Mouse (Mus musculus): ENCODE measurements around the gene Tssc4. TPM values are rescaled to one million over a fixed set of nuclear protein-coding genes. Genes with fewer than 3 reads are reported as not detected.
A peak's percentile ranks its signal among the peaks of the same experiment; 100 is the strongest.

Gene Tssc4
- total RNA-seq, 1 experiment = 51.0 TPM

DNA sequence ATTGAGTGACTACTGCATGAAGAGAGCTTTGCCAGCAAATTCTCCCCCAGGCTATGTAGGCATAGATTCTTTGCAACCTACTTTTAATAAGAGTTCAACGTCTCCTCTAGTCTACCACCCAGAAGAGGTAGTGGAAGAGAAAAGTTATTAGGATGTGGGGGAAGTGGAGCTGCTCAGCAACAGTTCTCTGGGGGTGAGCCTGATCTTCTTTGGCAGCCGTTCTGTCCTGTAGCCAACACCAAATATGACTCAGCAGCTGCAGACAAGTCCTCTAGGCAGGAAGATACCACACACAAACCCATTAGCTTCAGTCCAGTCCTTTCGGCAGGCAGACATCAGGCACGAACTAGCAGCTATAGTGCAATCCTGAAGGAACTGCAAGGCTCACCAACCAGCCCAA is 31.7 kb downstream of the Tssc4 start:
- Histone ChIP-seq H3K9me3 (ENCODE audit: control insufficient read depth, insufficient read depth, low read depth, low read length) (no peaks in the 10 kb centered on the region), H3K27ac (ENCODE audit: insufficient read depth, low read depth, low read length, poor library complexity, severe bottlenecking) (no peak overlapping the region), H3K4me1 (ENCODE audit: control insufficient read depth in 2 of 2, insufficient read depth in 2 of 2, low read length in 2 of 2, poor library complexity in 1 of 2) (no peaks in the 10 kb centered on the region), H3K36me3 (ENCODE audit: control insufficient read depth, insufficient read depth, low read length, poor library complexity, severe bottlenecking) (no peaks in the 10 kb centered on the region), H3K9ac (ENCODE audit: insufficient read depth, low read depth, low read length, poor library complexity, severe bottlenecking) (no peak overlapping the region), H3K4me3 (ENCODE audit: insufficient read depth in 1 of 2, low read depth in 1 of 2, low read length in 2 of 2, poor library complexity in 1 of 2, severe bottlenecking in 1 of 2) (no peak overlapping the region)
- TF ChIP-seq CHD2 (IDR thresholded peaks at IDR 0.05; ENCODE audit: low read depth, low read length) (no peak), MAFK (IDR thresholded peaks at IDR 0.05; ENCODE audit: insufficient read depth, low read depth, low read length) (no peak), ZNF384 (IDR thresholded peaks at IDR 0.05; ENCODE audit: low read depth, low read length) (no peak), ZC3H11A (IDR thresholded peaks at IDR 0.05; ENCODE audit: borderline replicate concordance, low read depth, low read length) (no peak), HCFC1 (IDR thresholded peaks at IDR 0.05; ENCODE audit: borderline replicate concordance, insufficient read depth, low read length) (no peak)
- in situ Hi-C loops (cut with MboI; ENCODE audit: low sequenced_read_pairs in 2 of 2, unreplicated experiment in 2 of 2) = no loop called here
- no peak for DNase-seq (ENCODE audit: low read depth, low spot score)

DNA sequence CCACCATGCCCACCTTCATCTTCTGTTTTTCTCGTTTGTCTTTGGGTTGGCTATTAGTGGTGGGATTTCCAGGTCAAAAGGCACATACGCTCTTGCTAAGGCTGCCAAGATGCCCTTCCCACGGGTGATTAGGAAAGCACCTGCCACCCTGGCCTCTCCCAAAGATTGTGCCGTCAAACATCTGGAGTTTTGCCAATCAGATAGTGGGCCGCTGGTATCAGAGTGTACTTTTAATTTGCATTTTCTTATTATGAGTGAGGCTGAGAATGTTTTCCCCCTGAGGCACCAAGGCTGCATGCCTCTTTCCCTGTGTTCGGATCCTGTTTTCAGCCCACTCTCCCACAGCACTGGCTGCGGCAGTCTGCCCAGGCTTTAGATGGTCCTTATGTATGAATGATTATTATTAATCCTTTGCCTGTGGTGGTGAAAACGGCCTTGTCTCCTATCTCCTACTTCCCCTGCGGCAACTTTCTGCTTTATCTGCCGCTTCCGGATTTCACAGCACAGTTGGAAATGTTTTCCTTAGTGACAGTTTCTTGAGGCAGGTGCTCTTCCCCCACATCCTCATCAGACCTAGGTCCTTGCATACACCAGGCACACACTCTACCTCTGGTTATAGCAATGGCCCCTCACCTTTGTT is 36.3 kb downstream of the Tssc4 start:
- in situ Hi-C loops (cut with MboI; ENCODE audit: low sequenced_read_pairs in 2 of 2, unreplicated experiment in 2 of 2) = no loop called here
- TF ChIP-seq MAFK (IDR thresholded peaks at IDR 0.05; ENCODE audit: insufficient read depth, low read depth, low read length) (no peak), ZNF384 (IDR thresholded peaks at IDR 0.05; ENCODE audit: low read depth, low read length) (no peak), CHD2 (IDR thresholded peaks at IDR 0.05; ENCODE audit: low read depth, low read length) (no peak), ZC3H11A (IDR thresholded peaks at IDR 0.05; ENCODE audit: borderline replicate concordance, low read depth, low read length) (no peak), HCFC1 (IDR thresholded peaks at IDR 0.05; ENCODE audit: borderline replicate concordance, insufficient read depth, low read length) (no peak)
- Histone ChIP-seq H3K36me3 (ENCODE audit: control insufficient read depth, insufficient read depth, low read length, poor library complexity, severe bottlenecking) (no peaks in the 10 kb centered on the region), H3K27ac (ENCODE audit: insufficient read depth, low read depth, low read length, poor library complexity, severe bottlenecking) (no peak overlapping the region), H3K4me1 (ENCODE audit: control insufficient read depth in 2 of 2, insufficient read depth in 2 of 2, low read length in 2 of 2, poor library complexity in 1 of 2) (no peaks in the 10 kb centered on the region), H3K9me3 (ENCODE audit: control insufficient read depth, insufficient read depth, low read depth, low read length) (no peaks in the 10 kb centered on the region), H3K9ac (ENCODE audit: insufficient read depth, low read depth, low read length, poor library complexity, severe bottlenecking) (no peak overlapping the region), H3K4me3 (ENCODE audit: insufficient read depth in 1 of 2, low read depth in 1 of 2, low read length in 2 of 2, poor library complexity in 1 of 2, severe bottlenecking in 1 of 2) (no peak overlapping the region)
- no peak for DNase-seq (ENCODE audit: low read depth, low spot score)

GRCm38 (mm10) chr7:143106062-143106461 is 37.0 kb downstream of the Tssc4 start, which contains the start of gene Kcnq1:
Gene Kcnq1 (plus strand): TSS chr7:143106362.
- in situ Hi-C loops (cut with MboI; ENCODE audit: low sequenced_read_pairs in 2 of 2, unreplicated experiment in 2 of 2) = no loop called here
- Histone ChIP-seq H3K36me3 (ENCODE audit: control insufficient read depth, insufficient read depth, low read length, poor library complexity, severe bottlenecking) (no peaks in the 10 kb centered on the region), H3K9ac (ENCODE audit: insufficient read depth, low read depth, low read length, poor library complexity, severe bottlenecking) (peak within 1 kb of the TSS; percentile 16; the same call in 1 of the 2 replicates), H3K4me1 (ENCODE audit: control insufficient read depth in 2 of 2, insufficient read depth in 2 of 2, low read length in 2 of 2, poor library complexity in 1 of 2) (no peaks in the 10 kb centered on the region), H3K27ac (ENCODE audit: insufficient read depth, low read depth, low read length, poor library complexity, severe bottlenecking) (no peak within 1 kb of the TSS), H3K9me3 (ENCODE audit: control insufficient read depth, insufficient read depth, low read depth, low read length) (no peaks in the 10 kb centered on the region), H3K4me3 (ENCODE audit: insufficient read depth in 1 of 2, low read depth in 1 of 2, low read length in 2 of 2, poor library complexity in 1 of 2, severe bottlenecking in 1 of 2) (peak within 1 kb of the TSS; percentile 64 to 75)
- no peak for DNase-seq (ENCODE audit: low read depth, low spot score)
- TF ChIP-seq HCFC1 (IDR thresholded peaks at IDR 0.05; ENCODE audit: borderline replicate concordance, insufficient read depth, low read length) (no peak), CHD2 (IDR thresholded peaks at IDR 0.05; ENCODE audit: low read depth, low read length) (no peak), MAFK (IDR thresholded peaks at IDR 0.05; ENCODE audit: insufficient read depth, low read depth, low read length) (no peak)

GRCm38 (mm10) chr7:143106672-143107465 is 37.8 kb downstream of the Tssc4 start:
- Histone ChIP-seq H3K4me1 (ENCODE audit: control insufficient read depth in 2 of 2, insufficient read depth in 2 of 2, low read length in 2 of 2, poor library complexity in 1 of 2) (no peaks in the 10 kb centered on the region), H3K27ac (ENCODE audit: insufficient read depth, low read depth, low read length, poor library complexity, severe bottlenecking) (no peak overlapping the region), H3K4me3 (ENCODE audit: insufficient read depth in 1 of 2, low read depth in 1 of 2, low read length in 2 of 2, poor library complexity in 1 of 2, severe bottlenecking in 1 of 2) (peak overlapping the region; percentile 64 to 75), H3K36me3 (ENCODE audit: control insufficient read depth, insufficient read depth, low read length, poor library complexity, severe bottlenecking) (no peaks in the 10 kb centered on the region), H3K9ac (ENCODE audit: insufficient read depth, low read depth, low read length, poor library complexity, severe bottlenecking) (peak overlapping the region; percentile 16; the same call in 1 of the 2 replicates), H3K9me3 (ENCODE audit: control insufficient read depth, insufficient read depth, low read depth, low read length) (no peaks in the 10 kb centered on the region)
- in situ Hi-C loops (cut with MboI; ENCODE audit: low sequenced_read_pairs in 2 of 2, unreplicated experiment in 2 of 2) = no loop called here
- no peak for TF ChIP-seq HCFC1 (IDR thresholded peaks at IDR 0.05; ENCODE audit: borderline replicate concordance, insufficient read depth, low read length)
- no peak for TF ChIP-seq ZC3H11A (IDR thresholded peaks at IDR 0.05; ENCODE audit: borderline replicate concordance, low read depth, low read length)
- no peak for TF ChIP-seq MAFK (IDR thresholded peaks at IDR 0.05; ENCODE audit: insufficient read depth, low read depth, low read length)
- no peak for TF ChIP-seq CHD2 (IDR thresholded peaks at IDR 0.05; ENCODE audit: low read depth, low read length)
- TF ChIP-seq ZNF384 (IDR thresholded peaks at IDR 0.05; ENCODE audit: low read depth, low read length) = no peak
- DNase-seq (ENCODE audit: low read depth, low spot score) = no peak
